Mouse (Mus musculus) neural tube, embryonic 11.5 days (tissue): ENCODE measurements around the gene Gm4491. TPM values are rescaled to one million over a fixed set of nuclear protein-coding genes. Genes with fewer than 3 reads are reported as not detected.
A peak's percentile ranks its signal among the peaks of the same experiment; 100 is the strongest.

Source experiments
- ATAC-seq: fragments of 200-750 bp; cut with Nextera tagmentation; 2 replicates; pipeline ENCODE4 v1.8.0; 2017; ENCODE audit warnings: moderate number of reproducible peaks, mild to moderate bottlenecking, moderate TSS enrichment, moderate library complexity; ENCODE audit not compliant: insufficient read depth, low FRiP score, low TSS enrichment
- DNase-seq: peaks from one replicate; pipeline ENCODE4 v3.0.0-alpha.2; 2015; ENCODE audit warnings: low spot score
- H3K27ac ChIP-seq: fragments of 300-500 bp; sonication (generic); 2 replicates; pipeline ENCODE4 v1.5.1; 2014; ENCODE audit warnings: low read depth, mild to moderate bottlenecking, low read length
- H3K27me3 ChIP-seq: fragments of 300-500 bp; sonication (generic); 2 replicates; pipeline ENCODE4 v1.6.1; 2014; ENCODE audit warnings: mild to moderate bottlenecking, low read length, mixed read lengths; ENCODE audit not compliant: control insufficient read depth, insufficient read depth
- H3K36me3 ChIP-seq: fragments of 300-500 bp; sonication (generic); 2 replicates; pipeline ENCODE4 v1.6.1; 2014; ENCODE audit warnings: mild to moderate bottlenecking, low read length, moderate library complexity, mixed read lengths; ENCODE audit not compliant: control insufficient read depth, insufficient read depth
- H3K4me1 ChIP-seq: fragments of 300-500 bp; sonication (generic); 2 replicates; pipeline ENCODE4 v1.6.1; 2014; ENCODE audit warnings: low read length, mixed read lengths; ENCODE audit not compliant: control insufficient read depth, insufficient read depth
- H3K4me2 ChIP-seq: fragments of 300-500 bp; sonication (generic); 2 replicates; pipeline ENCODE4 v1.6.1; 2014; ENCODE audit warnings: low read depth, mild to moderate bottlenecking, moderate library complexity
- H3K4me3 ChIP-seq: fragments of 300-500 bp; sonication (generic); 2 replicates; pipeline ENCODE4 v1.5.1; 2014; ENCODE audit warnings: low read depth, low read length
- H3K9ac ChIP-seq: fragments of 300-500 bp; sonication (generic); 2 replicates; pipeline ENCODE4 v1.6.1; 2014; ENCODE audit warnings: mild to moderate bottlenecking, low read length
- H3K9me3 ChIP-seq: fragments of 300-500 bp; sonication (generic); 2 replicates; pipeline ENCODE4 v1.6.1; 2016; ENCODE audit warnings: low read length; ENCODE audit not compliant: control insufficient read depth
- WGBS: fragments of 180-500 bp; shearing (Covaris S2); extraction: QIAGEN DNeasy Blood & Tissue Kit; methylation state at CpG from one replicate; pipeline ENCODE4 v1.1.7; 2014; 5-methylcytosine and 5-hydroxymethylcytosine counted together
- polyA plus RNA-seq: library from polyadenylated mRNA; unstranded; fragments of >200 nt; fragmentation: Nextera tagmentation; extraction: Ambion mirVana; gene quantifications from 2 replicates; pipeline ENCODE4 v1.2.1, GENCODE M21; 2014

The Gm4491 gene
- polyA plus RNA-seq, 1 experiment from 2014 or later = not detected

DNA sequence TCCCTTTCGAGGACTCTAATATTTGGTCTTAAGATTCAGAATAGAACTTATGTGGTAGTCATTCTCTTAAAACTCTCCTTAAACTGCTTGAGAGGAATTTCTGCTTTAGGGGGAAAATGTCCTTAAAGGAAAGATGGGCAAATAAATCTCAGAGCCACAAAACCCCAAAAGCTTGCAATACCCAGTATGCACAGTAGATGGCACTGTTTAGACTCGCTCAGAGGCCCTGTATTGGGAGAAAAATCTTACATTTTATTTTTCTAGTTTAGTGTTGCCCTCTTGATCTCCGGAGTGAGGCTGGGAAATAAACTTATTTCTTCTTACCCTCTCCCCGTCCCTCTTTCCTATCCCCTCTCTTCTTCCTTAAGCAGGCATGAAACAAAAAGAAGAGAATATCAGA is 6.5 kb downstream of the Gm4491 start:
- WGBS = 8% methylated on average over 4 of the region's 4 CpGs
- Histone ChIP-seq H3K4me1 (0 out of 2 replicates have a peak, but pooled peaks cover 1% of the 10 kb centered on the region), H3K9ac (no peak overlapping the region), H3K4me2 (no peak overlapping the region), H3K9me3 (no peaks in the 10 kb centered on the region), H3K27ac (no peak overlapping the region), H3K36me3 (no peaks in the 10 kb centered on the region), H3K4me3 (no peak overlapping the region), H3K27me3 (peaks cover 29% of the 10 kb centered on the region)
- DNase-seq (peak; percentile 61), ATAC-seq (no peak)

- 68% methylated on average over 5 of the region's 5 CpGs for WGBS
These were observed 7.8 kb downstream of the Gm4491 start for GRCm38 (mm10) chr14:57107916-57108315.

DNA sequence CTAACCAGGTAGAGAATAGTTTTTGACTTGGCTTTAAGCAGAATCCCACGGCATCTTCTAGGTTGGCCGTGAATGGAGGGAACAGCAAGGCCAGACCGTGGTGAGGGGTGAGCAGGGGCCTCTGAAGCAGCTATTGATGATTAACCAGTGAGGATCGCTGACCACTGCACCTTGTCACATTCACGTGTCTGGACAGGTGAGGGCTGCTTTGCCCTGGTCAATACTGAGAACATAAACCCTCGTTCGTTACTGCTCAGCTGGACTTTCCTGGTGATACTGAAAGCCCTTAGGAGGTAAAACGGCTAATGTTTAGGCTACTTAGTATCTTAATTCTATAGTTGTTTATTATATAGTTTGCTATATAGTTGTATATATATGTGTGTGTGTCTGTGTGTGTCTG is 8.6 kb downstream of the Gm4491 start:
- Histone ChIP-seq H3K4me2 (no peak overlapping the region), H3K36me3 (no peaks in the 10 kb centered on the region), H3K27ac (no peak overlapping the region), H3K4me1 (0 out of 2 replicates have a peak, but pooled peaks cover 2% of the 10 kb centered on the region), H3K4me3 (no peak overlapping the region), H3K9me3 (no peaks in the 10 kb centered on the region), H3K27me3 (peaks cover 47% of the 10 kb centered on the region), H3K9ac (no peak overlapping the region)
- 78% methylated on average over 8 of the region's 8 CpGs for WGBS
- DNase-seq (no peak), ATAC-seq (no peak)

More at GRCm38 (mm10) chr14:57107916-57108315, 7.8 kb downstream of the Gm4491 start:
- 0 out of 2 replicates have a peak, but pooled peaks cover 2% of the 10 kb centered on the region for H3K4me1 ChIP-seq
- H3K9me3 ChIP-seq = no peaks in the 10 kb centered on the region
- no peaks in the 10 kb centered on the region for H3K36me3 ChIP-seq
- no peak for DNase-seq
- H3K27ac ChIP-seq = no peak overlapping the region
- H3K27me3 ChIP-seq = peaks cover 41% of the 10 kb centered on the region
- H3K4me3 ChIP-seq = no peak overlapping the region
- H3K4me2 ChIP-seq = no peak overlapping the region
- H3K9ac ChIP-seq = no peak overlapping the region
- ATAC-seq = no peak

GRCm38 (mm10) chr14:57105721-57106120 is 10.0 kb downstream of the Gm4491 start:
- H3K27ac ChIP-seq = no peak overlapping the region
- H3K4me1 ChIP-seq = 0 out of 2 replicates have a peak, but pooled peaks cover 2% of the 10 kb centered on the region
- no peaks in the 10 kb centered on the region for H3K9me3 ChIP-seq
- H3K9ac ChIP-seq = no peak overlapping the region
- H3K4me2 ChIP-seq = no peak overlapping the region
- no peak for DNase-seq
- no peak for ATAC-seq
- H3K36me3 ChIP-seq = no peaks in the 10 kb centered on the region
- peaks cover 49% of the 10 kb centered on the region for H3K27me3 ChIP-seq
- no peak overlapping the region for H3K4me3 ChIP-seq
- 47% methylated on average over 11 of the region's 11 CpGs for WGBS

DNA sequence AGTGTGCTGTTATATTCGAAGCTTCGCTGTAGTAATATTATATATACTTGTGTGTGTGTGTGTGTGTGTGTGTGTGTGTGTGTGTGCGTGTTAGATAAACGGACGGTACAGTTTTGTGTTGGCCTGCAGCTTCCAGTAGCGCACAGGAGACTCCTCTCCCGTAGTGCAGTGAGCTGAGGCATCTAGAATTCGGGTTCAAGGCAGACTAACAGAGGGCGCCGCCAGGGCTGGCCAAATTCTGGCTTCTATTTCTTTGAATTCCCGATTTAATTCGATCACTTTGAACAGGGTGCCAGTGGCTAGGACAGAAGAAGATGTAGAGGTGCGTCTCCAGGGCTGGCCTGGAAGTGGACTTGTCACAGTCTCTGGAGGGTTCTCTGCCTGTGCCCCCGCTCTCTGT is 10.6 kb downstream of the Gm4491 start:
- no peaks in the 10 kb centered on the region for H3K9me3 ChIP-seq
- H3K36me3 ChIP-seq = no peaks in the 10 kb centered on the region
- no peak overlapping the region for H3K9ac ChIP-seq
- H3K4me3 ChIP-seq = peak overlapping the region; percentile 58; the same call in 1 of the 2 replicates
- ATAC-seq = no peak
- 0 out of 2 replicates have a peak, but pooled peaks cover 2% of the 10 kb centered on the region for H3K4me1 ChIP-seq
- no peak for DNase-seq
- H3K4me2 ChIP-seq = peak overlapping the region; percentile 100
- peaks cover 49% of the 10 kb centered on the region for H3K27me3 ChIP-seq
- 11% methylated on average over 14 of the region's 14 CpGs for WGBS
- H3K27ac ChIP-seq = no peak overlapping the region

- Histone ChIP-seq H3K27ac (no peak within 1 kb of the TSS), H3K9ac (peak within 1 kb of the TSS; percentile 40), H3K4me1 (0 out of 2 replicates have a peak, but pooled peaks cover 2% of the 10 kb centered on the region), H3K4me2 (peak within 1 kb of the TSS; percentile 100), H3K36me3 (no peaks in the 10 kb centered on the region), H3K27me3 (peaks cover 49% of the 10 kb centered on the region), H3K4me3 (peak within 1 kb of the TSS; percentile 58), H3K9me3 (no peaks in the 10 kb centered on the region)
- ATAC-seq = 0 out of 2 replicates have a peak, but pooled peaks have one; percentile 38
- under 1% methylated on average over 98 of the region's 101 CpGs for WGBS
- DNase-seq = peak; percentile 55
These were observed 11.3 kb downstream of the Gm4491 start, which contains the start of gene Gjb2 for GRCm38 (mm10) chr14:57104106-57105023. Gjb2 (minus strand) TSS chr14:57104702.

DNA sequence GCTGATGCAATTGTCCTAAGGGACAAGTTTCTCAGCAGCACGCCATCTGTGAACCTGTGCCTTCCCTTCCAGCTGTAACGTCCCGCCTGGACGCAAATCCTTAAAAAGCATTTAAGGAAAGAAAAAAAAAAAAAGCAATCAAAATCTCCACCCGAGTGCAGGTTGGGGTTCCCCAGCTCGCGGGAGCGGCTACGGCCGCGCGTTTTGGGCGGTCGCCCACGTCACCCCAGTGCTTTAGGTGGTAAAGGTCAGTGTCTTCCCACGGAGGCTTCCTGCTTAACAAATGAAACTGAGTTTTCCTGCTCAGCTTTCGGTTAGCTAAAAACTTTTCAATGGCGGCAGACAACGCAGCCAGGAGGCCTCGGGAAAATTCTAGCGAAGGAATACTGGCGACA is 12.0 kb downstream of the Gm4491 start:
- DNase-seq (no peak), ATAC-seq (no peak)
- H3K27me3 ChIP-seq = peaks cover 49% of the 10 kb centered on the region

GRCm38 (mm10) chr14:57103121-57103520 is 12.6 kb downstream of the Gm4491 start:
- Histone ChIP-seq H3K4me1 (0 out of 2 replicates have a peak, but pooled peaks cover 2% of the 10 kb centered on the region), H3K4me2 (peak overlapping the region; percentile 100; the same call in 1 of the 2 replicates), H3K36me3 (no peaks in the 10 kb centered on the region), H3K27ac (no peak overlapping the region), H3K4me3 (no peak overlapping the region), H3K9me3 (no peaks in the 10 kb centered on the region), H3K9ac (no peak overlapping the region), H3K27me3 (peaks cover 49% of the 10 kb centered on the region)
- WGBS = 53% methylated on average over 6 of the region's 6 CpGs
- DNase-seq (no peak), ATAC-seq (no peak)

More for the DNA sequence above, 12.0 kb downstream of the Gm4491 start:
- no peaks in the 10 kb centered on the region for H3K9me3 ChIP-seq
- peak overlapping the region; percentile 58 for H3K4me3 ChIP-seq
- H3K36me3 ChIP-seq = no peaks in the 10 kb centered on the region
- 1% methylated on average over 22 of the region's 22 CpGs for WGBS
- H3K27ac ChIP-seq = no peak overlapping the region
- 0 out of 2 replicates have a peak, but pooled peaks cover 2% of the 10 kb centered on the region for H3K4me1 ChIP-seq
- H3K4me2 ChIP-seq = peak overlapping the region; percentile 100
- peak overlapping the region; percentile 40 for H3K9ac ChIP-seq
